Mouse (Mus musculus) lung, embryonic 14.5 days (tissue): ENCODE results near the gene Drd3. TPM values are rescaled to one million over a fixed set of nuclear protein-coding genes. Genes with fewer than 3 reads are reported as not detected.

Experiments
- ATAC-seq: fragments of 200-750 bp; cut with Nextera tagmentation; 2 replicates; pipeline ENCODE4 v1.8.0; 2017; ENCODE audit warnings: mild to moderate bottlenecking, moderate TSS enrichment, moderate library complexity; ENCODE audit not compliant: insufficient read depth
- DNase-seq: peaks from one replicate; pipeline ENCODE4 v3.0.0-alpha.2; 2015
- H3K27ac ChIP-seq: fragments of 300-500 bp; sonication (generic); 2 replicates; pipeline ENCODE4 v1.5.1; 2014; ENCODE audit warnings: low read depth, mild to moderate bottlenecking, moderate library complexity
- H3K27me3 ChIP-seq: fragments of 300-500 bp; sonication (generic); 2 replicates; pipeline ENCODE4 v1.6.1; 2014; ENCODE audit warnings: low read length, control low read depth; ENCODE audit not compliant: insufficient read depth
- H3K36me3 ChIP-seq: fragments of 300-500 bp; sonication (generic); 2 replicates; pipeline ENCODE4 v1.6.1; 2014; ENCODE audit warnings: control low read depth; ENCODE audit not compliant: insufficient read depth
- H3K4me1 ChIP-seq: fragments of 300-500 bp; sonication (generic); 2 replicates; pipeline ENCODE4 v1.6.1; 2014; ENCODE audit warnings: antibody characterized with exemption, control low read depth; ENCODE audit not compliant: insufficient read depth
- H3K4me2 ChIP-seq: fragments of 300-500 bp; sonication (generic); 2 replicates; pipeline ENCODE4 v1.6.1; 2014; ENCODE audit warnings: mild to moderate bottlenecking
- H3K4me3 ChIP-seq: fragments of 300-500 bp; sonication (generic); 2 replicates; pipeline ENCODE4 v1.5.1; 2014; ENCODE audit warnings: low read depth, low read length
- H3K9ac ChIP-seq: fragments of 300-500 bp; sonication (generic); 2 replicates; pipeline ENCODE4 v1.6.1; 2014
- H3K9me3 ChIP-seq: fragments of 300-500 bp; sonication (generic); 2 replicates; pipeline ENCODE4 v1.6.1; 2016; ENCODE audit warnings: low read depth, low read length, control low read depth
- CTCF ChIP-seq: IDR thresholded peaks from 2 replicates; pipeline ENCODE4 v1.5.1; 2016; ENCODE audit warnings: antibody characterized with exemption, low read depth
- WGBS: fragments of 180-500 bp; shearing (Covaris S2); extraction: QIAGEN DNeasy Blood & Tissue Kit; methylation state at CpG from one replicate; pipeline ENCODE4 v1.1.7; 2014; 5-methylcytosine and 5-hydroxymethylcytosine counted together
- polyA plus RNA-seq: library from polyadenylated mRNA; unstranded; fragments of >200 nt; fragmentation: Nextera tagmentation; extraction: Ambion mirVana; gene quantifications from 2 replicates; pipeline ENCODE4 v1.2.1, GENCODE M21; 2014

Drd3 gene
- polyA plus RNA-seq, 1 experiment from 2014 or later: not detected

- H3K4me2 ChIP-seq: no peak overlapping the region
- no peak for DNase-seq
- H3K27ac ChIP-seq: no peak overlapping the region; the same call in 1 of the 2 replicates
- H3K9ac ChIP-seq: no peak overlapping the region
- no peak for ATAC-seq
- no peaks in the 10 kb centered on the region for H3K27me3 ChIP-seq
- WGBS: 55% methylated on average over 3 of the region's 3 CpGs
- TF ChIP-seq CTCF: no peak
- H3K4me3 ChIP-seq: no peak overlapping the region
- H3K36me3 ChIP-seq: no peaks in the 10 kb centered on the region
- H3K4me1 ChIP-seq: no peaks in the 10 kb centered on the region
- no peaks in the 10 kb centered on the region for H3K9me3 ChIP-seq
Observed at GRCm38 (mm10) chr16:43801137-43801536, 47.3 kb downstream of the Drd3 start.

- Histone ChIP-seq H3K36me3 (no peaks in the 10 kb centered on the region), H3K4me3 (peak overlapping the region; percentile 28), H3K9ac (peak overlapping the region; percentile 32), H3K9me3 (no peaks in the 10 kb centered on the region), H3K4me2 (peak overlapping the region; percentile 61), H3K4me1 (no peaks in the 10 kb centered on the region), H3K27me3 (no peaks in the 10 kb centered on the region), H3K27ac (peak overlapping the region; percentile 3)
- ATAC-seq (peak; percentile 89), DNase-seq (peak; percentile 90)
- TF ChIP-seq CTCF: peak; percentile 78
- 3% methylated on average over 18 of the region's 18 CpGs for WGBS
Observed at GRCm38 (mm10) chr16:43801791-43802307, 48.0 kb downstream of the Drd3 start.

GRCm38 (mm10) chr16:43802466-43802865 is 48.6 kb downstream of the Drd3 start:
- ATAC-seq (no peak; the same call in 1 of the 2 replicates), DNase-seq (no peak)
- no peaks in the 10 kb centered on the region for H3K27me3 ChIP-seq
- 41% methylated on average over 5 of the region's 5 CpGs for WGBS
- no peak overlapping the region for H3K4me2 ChIP-seq
- H3K9me3 ChIP-seq: no peaks in the 10 kb centered on the region
- no peak overlapping the region for H3K4me3 ChIP-seq
- H3K9ac ChIP-seq: no peak overlapping the region
- TF ChIP-seq CTCF: no peak
- H3K4me1 ChIP-seq: no peaks in the 10 kb centered on the region
- H3K27ac ChIP-seq: no peak overlapping the region
- H3K36me3 ChIP-seq: no peaks in the 10 kb centered on the region

GRCm38 (mm10) chr16:43804364-43804763 is 50.5 kb downstream of the Drd3 start:
- TF ChIP-seq CTCF: no peak
- Histone ChIP-seq H3K27ac (no peak overlapping the region), H3K4me2 (no peak overlapping the region), H3K4me1 (no peaks in the 10 kb centered on the region), H3K36me3 (no peaks in the 10 kb centered on the region), H3K27me3 (no peaks in the 10 kb centered on the region), H3K9me3 (no peaks in the 10 kb centered on the region), H3K4me3 (no peak overlapping the region), H3K9ac (no peak overlapping the region)
- DNase-seq (no peak), ATAC-seq (no peak)
- WGBS: 73% methylated on average over 6 of the region's 6 CpGs

DNA sequence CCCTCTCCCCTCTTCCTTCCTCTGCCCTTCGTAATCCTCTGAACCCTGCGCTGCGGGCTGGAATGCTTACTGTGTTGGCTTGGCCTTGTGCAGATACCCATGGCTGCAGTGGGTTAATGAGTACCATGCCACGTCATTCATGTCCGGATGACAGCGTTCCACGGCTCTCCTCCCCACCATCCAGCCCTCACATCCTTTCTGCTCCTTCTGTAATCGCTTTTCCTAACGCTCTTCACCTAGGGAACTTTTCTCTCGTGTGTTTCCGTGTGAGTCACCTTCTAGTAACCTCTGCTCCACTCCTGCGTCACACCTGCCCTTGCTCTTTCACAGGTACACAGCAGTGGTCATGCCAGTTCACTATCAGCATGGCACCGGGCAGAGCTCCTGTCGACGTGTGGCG is 53.2 kb downstream of the Drd3 start:
- DNase-seq (no peak), ATAC-seq (no peak)
- Histone ChIP-seq H3K4me3 (no peak overlapping the region), H3K4me2 (no peak overlapping the region), H3K9ac (no peak overlapping the region), H3K27ac (no peak overlapping the region), H3K27me3 (no peaks in the 10 kb centered on the region), H3K4me1 (no peaks in the 10 kb centered on the region), H3K36me3 (no peaks in the 10 kb centered on the region), H3K9me3 (no peaks in the 10 kb centered on the region)
- WGBS: 62% methylated on average over 16 of the region's 16 CpGs
- TF ChIP-seq CTCF: no peak

- Histone ChIP-seq H3K4me2 (no peak overlapping the region), H3K27me3 (no peaks in the 10 kb centered on the region), H3K4me1 (no peaks in the 10 kb centered on the region), H3K9ac (no peak overlapping the region), H3K36me3 (no peaks in the 10 kb centered on the region), H3K9me3 (no peaks in the 10 kb centered on the region), H3K27ac (no peak overlapping the region), H3K4me3 (no peak overlapping the region)
- WGBS: 71% methylated on average over 2 of the region's 2 CpGs
- TF ChIP-seq CTCF: no peak
- DNase-seq (no peak), ATAC-seq (peak; percentile 56; the same call in 1 of the 2 replicates)
Observed at GRCm38 (mm10) chr16:43809429-43809828, 55.6 kb downstream of the Drd3 start.

DNA sequence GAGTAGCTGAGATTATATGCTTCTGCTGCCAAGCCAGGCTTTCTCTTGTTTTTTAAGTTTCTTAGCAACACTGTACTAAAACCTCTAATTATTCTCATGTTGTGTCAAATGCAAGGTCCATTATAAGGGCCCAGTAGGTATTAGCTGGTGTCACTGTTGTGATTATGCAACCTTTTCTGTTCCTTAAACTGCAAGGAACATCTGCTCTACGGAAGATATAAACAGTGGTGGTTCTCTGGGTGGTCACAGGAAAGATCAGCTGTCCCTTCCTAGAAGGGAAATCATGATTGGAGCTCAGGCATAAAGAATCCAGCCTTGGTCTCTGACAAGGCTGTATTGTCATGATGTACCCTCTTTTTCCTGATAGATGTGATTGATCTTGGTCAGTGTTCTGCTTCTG is 57.6 kb downstream of the Drd3 start:
- Histone ChIP-seq H3K27me3 (no peaks in the 10 kb centered on the region), H3K4me2 (no peak overlapping the region), H3K9me3 (no peaks in the 10 kb centered on the region), H3K9ac (no peak overlapping the region), H3K27ac (no peak overlapping the region), H3K36me3 (no peaks in the 10 kb centered on the region), H3K4me1 (no peaks in the 10 kb centered on the region), H3K4me3 (no peak overlapping the region)
- ATAC-seq (no peak), DNase-seq (no peak)
- no peak for TF ChIP-seq CTCF
- 61% methylated on average over 1 of the region's 1 CpGs for WGBS

DNA sequence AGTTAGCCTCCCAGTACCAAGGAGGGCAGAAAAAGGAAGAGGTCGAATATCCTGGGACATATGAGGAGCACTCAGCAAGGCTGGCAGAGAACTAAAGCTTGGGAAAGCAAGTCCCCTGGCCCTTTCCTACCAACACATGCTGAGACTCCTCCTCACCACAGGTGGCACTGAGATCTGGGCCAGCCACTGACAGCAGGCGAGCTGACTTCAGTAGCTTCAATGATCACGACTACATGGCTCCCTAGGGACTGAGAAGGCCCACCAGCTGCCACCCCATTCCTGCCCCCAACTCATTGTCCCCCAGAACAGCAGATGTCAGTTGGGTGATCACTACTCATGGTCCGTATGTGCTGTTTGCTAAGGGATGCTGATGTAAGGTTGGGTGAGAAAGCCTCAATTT is 60.8 kb downstream of the Drd3 start:
- Histone ChIP-seq H3K4me2 (no peak overlapping the region), H3K27ac (no peak overlapping the region), H3K4me3 (no peak overlapping the region), H3K9me3 (no peaks in the 10 kb centered on the region), H3K27me3 (no peaks in the 10 kb centered on the region), H3K9ac (no peak overlapping the region), H3K36me3 (no peaks in the 10 kb centered on the region), H3K4me1 (no peaks in the 10 kb centered on the region)
- ATAC-seq (no peak), DNase-seq (no peak)
- TF ChIP-seq CTCF: no peak
- WGBS: 53% methylated on average over 4 of the region's 4 CpGs
